Mouse (Mus musculus): ENCODE data around the gene 2010111I01Rik. TPM values are rescaled to one million over a fixed set of nuclear protein-coding genes. Genes with fewer than 3 reads are reported as not detected.
"Not testable (repeated sequence)": the region's sequence is repeated elsewhere in the genome, so short reads cannot be mapped to it uniquely, and the experiment has no call there.

2010111I01Rik gene
- 46.2 and 52.6 TPM in 2 replicates for polyA plus RNA-seq (2016; fragmentation: Nextera tagmentation; extraction: Ambion mirVana)

DNA sequence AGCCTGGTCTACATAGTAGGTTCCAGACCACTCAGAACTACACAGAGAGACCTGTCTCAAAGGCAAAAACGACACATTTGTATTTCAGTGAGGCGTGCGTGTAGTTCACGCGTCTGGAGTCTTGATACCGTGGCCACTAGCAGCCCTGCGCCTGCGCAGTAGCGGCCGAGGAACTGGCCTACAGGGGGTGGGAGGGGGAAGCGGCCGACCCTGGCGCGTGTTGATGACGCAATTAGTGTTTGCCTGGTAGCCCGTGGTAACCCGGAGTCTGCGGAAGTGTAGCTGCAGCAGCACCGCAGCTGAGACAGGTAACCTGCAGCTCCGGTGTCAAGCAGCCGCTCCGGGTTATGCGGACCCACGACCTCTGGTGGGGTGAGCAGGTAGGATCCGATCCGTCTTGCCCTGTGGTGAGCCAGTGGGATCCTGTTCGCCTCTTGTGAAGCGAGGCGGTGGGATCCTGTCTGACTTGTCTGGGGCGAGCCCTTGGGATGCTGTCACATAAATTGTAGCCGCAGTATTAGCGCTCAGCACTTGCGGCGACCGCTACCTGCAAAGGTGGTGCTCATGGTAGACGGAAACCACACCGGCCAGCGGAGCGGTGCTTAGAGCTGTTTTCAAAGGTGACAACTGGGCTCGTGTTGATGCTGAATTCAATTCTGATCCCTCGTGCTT is at the start of gene 2010111I01Rik:
Gene 2010111I01Rik (plus strand): TSS at position 254 of the 672 bp plus-strand sequence.
- Histone ChIP-seq H3K4me3 (peak within 1 kb of the TSS; percentile 96), H3K9me3 (no peaks in the 10 kb centered on the region), H3K4me1 (peaks cover 9% of the 10 kb centered on the region; the same call in 1 of the 2 replicates), H3K27ac (peak within 1 kb of the TSS; percentile 88), H3K36me3 (no peaks in the 10 kb centered on the region), H3K27me3 (ENCODE audit: insufficient read depth, poor library complexity, severe bottlenecking) (no peaks in the 10 kb centered on the region)
- peak; percentile 98 for DNase-seq (ENCODE audit: low spot score)
- under 1% methylated on average over 41 of the region's 41 CpGs for WGBS

DNA sequence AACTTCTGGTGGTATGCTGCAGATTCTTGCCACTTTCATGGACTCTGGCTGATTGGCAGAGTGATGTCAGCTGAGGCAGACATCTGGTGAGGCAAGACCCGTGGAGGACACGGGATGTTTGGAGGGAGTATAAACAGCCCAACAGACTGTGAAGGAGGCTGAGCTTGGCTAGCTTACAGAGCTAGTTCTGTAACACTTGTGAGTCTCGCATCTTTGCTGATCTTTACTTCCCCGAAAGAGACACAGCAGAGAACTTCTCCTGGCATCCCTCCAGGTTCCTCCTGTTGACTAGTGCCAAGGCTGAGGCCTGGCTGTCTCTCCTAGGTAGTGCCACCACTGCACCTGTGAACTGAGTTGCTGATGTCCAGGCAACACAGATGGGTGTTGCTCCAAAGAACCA is 48.0 kb upstream of the 2010111I01Rik start:
- Histone ChIP-seq H3K9me3 (no peaks in the 10 kb centered on the region), H3K27me3 (ENCODE audit: insufficient read depth, poor library complexity, severe bottlenecking) (no peaks in the 10 kb centered on the region), H3K4me3 (no peak overlapping the region), H3K36me3 (no peaks in the 10 kb centered on the region), H3K4me1 (no peaks in the 10 kb centered on the region), H3K27ac (no peak overlapping the region)
- 73% methylated on average over 4 of the region's 4 CpGs for WGBS
- no peak for DNase-seq (ENCODE audit: low spot score)

DNA sequence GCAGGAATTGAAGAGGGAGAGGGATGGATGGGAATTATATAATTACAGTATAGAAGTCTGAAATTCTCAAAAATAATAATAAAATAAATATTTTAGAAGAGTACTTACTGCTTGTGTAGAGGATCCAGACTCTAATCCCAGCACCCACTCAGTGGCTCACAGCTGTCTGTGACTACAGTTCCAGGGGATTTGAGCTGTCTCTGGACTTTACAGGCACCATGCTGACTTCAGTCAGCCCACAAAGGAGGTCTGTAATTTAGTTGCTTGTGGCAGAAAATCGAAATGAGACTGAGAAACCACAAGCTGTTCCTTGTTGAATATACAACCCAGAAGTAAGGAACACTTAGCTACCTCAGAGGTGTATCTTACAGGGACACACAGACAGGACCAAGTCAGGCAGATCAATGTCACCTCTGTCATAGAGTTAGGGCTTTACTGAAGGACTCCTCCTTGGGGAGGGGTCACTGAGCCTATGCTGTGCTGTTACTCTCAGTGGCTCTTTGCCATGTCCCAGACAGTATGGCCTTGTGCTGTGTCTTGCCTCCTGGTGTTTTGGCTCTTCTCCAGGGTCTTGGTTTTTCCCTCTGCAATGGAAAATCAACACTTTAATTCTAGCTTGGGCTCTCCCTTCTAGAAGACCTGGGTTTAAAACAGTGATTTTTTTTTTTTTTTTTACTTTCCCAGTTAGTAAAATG is 47.1 kb upstream of the 2010111I01Rik start:
- Histone ChIP-seq H3K27me3 (ENCODE audit: insufficient read depth, poor library complexity, severe bottlenecking) (no peaks in the 10 kb centered on the region), H3K4me1 (no peaks in the 10 kb centered on the region), H3K4me3 (no peak overlapping the region), H3K9me3 (no peaks in the 10 kb centered on the region), H3K27ac (no peak overlapping the region), H3K36me3 (no peaks in the 10 kb centered on the region)
- 57% methylated on average over 1 of the region's 1 CpGs for WGBS
- no peak for DNase-seq (ENCODE audit: low spot score)

DNA sequence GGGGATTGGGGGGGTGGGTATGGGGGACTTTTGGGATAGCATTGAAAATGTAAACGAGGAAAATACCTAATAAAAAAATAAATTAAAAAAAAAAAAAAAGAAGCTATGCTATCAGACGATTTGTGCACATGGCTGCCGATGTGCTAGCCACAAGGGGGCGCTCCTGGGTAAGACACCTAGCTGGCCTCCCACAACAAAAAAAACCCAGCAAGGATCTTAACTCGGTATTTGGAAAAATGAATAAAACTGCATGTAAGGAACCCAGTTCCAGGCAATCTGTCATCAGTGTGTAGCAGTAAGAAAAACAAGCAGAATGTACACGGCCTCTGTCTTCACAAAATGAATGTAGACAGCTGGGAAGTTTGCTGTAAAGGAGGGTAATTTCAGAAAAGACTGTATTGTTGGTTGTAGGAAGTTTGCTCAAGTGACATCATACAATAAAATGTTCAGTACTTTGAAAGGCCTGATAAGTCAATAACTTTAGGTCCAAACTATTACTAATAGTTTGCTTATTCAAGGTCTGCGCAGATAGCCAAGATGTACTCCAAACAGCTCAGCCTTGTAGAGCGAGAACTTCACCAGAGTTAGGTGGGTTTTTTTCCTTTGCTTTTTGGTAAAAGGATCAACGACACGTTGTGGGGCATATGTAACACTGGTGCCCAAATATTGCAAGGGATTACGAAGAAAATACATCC is 44.9 kb upstream of the 2010111I01Rik start:
- H3K9me3 ChIP-seq, result no peaks in the 10 kb centered on the region
- no peaks in the 10 kb centered on the region for H3K4me1 ChIP-seq
- no peak overlapping the region for H3K27ac ChIP-seq
- no peaks in the 10 kb centered on the region for H3K27me3 ChIP-seq (ENCODE audit: insufficient read depth, poor library complexity, severe bottlenecking)
- WGBS, result 38% methylated on average over 11 of the region's 11 CpGs
- no peak overlapping the region for H3K4me3 ChIP-seq
- DNase-seq (ENCODE audit: low spot score), result no peak
- H3K36me3 ChIP-seq, result no peaks in the 10 kb centered on the region

DNA sequence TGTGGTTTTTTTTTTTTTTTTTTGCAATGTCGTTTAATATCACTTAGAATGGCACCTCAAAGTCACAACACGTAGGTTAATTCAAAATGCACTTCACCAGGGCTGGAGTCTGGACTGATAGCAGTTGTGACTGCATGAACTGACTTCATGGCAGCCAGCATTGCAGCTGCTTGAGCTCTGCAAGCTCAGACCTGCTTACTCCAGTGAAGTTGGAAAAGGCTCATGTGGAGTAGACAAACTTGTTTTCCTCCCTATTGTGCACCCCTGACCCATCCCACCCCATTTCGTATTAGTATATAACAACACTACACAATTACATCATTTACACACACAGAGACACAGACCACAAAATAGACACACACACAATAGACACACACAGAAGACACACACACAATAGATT is 42.0 kb upstream of the 2010111I01Rik start:
- no peak overlapping the region for H3K4me3 ChIP-seq
- H3K9me3 ChIP-seq, result no peaks in the 10 kb centered on the region
- no peaks in the 10 kb centered on the region for H3K36me3 ChIP-seq
- WGBS, result 61% methylated on average over 3 of the region's 3 CpGs
- H3K27ac ChIP-seq, result no peak overlapping the region
- H3K4me1 ChIP-seq, result no peaks in the 10 kb centered on the region
- DNase-seq (ENCODE audit: low spot score), result no peak
- H3K27me3 ChIP-seq (ENCODE audit: insufficient read depth, poor library complexity, severe bottlenecking), result no peaks in the 10 kb centered on the region

DNA sequence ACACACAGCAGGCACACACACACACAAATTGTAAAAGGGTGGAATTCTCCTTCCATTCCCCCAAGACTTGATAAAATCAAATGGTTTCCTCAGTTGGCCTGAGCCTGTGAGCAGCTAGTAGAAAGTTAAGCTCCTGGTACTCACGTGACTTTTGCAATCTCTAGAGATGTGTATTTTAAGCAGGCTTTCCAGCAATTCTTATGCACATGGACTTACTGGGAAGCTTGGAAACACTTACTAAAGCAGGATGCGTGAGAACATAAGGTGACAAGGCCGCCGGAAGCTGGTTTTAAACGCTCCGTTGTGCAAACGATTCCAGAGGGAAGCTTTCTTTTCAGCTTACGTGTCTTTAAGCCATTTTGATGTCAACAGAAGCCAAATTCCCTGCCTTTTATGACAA is 41.5 kb upstream of the 2010111I01Rik start:
- Histone ChIP-seq H3K36me3 (no peaks in the 10 kb centered on the region), H3K4me1 (no peaks in the 10 kb centered on the region), H3K4me3 (no peak overlapping the region), H3K27me3 (ENCODE audit: insufficient read depth, poor library complexity, severe bottlenecking) (no peaks in the 10 kb centered on the region), H3K9me3 (no peaks in the 10 kb centered on the region), H3K27ac (no peak overlapping the region)
- no peak for DNase-seq (ENCODE audit: low spot score)
- WGBS, result 69% methylated on average over 8 of the region's 8 CpGs

DNA sequence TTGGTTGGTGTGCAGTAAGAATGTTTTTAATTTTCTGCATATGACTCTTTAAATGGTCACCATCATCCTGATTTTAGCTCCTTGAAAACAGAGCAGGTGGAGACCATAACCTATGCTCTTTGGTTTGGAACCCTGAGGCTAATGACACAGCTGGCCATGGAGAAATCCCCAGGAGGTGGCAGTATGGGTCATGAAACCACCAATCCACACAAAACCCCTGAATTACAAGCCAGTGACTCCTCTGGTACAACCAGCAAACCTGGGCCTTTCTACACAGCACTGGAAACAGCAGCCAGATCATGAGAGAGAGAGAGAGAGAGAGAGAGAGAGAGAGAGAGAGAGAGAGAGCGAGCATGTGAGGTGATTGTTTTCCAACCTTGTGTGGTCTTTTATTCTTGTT is 38.2 kb upstream of the 2010111I01Rik start:
- no peak overlapping the region for H3K27ac ChIP-seq
- H3K4me3 ChIP-seq, result no peak overlapping the region
- no peaks in the 10 kb centered on the region for H3K4me1 ChIP-seq
- no peaks in the 10 kb centered on the region for H3K9me3 ChIP-seq
- no peaks in the 10 kb centered on the region for H3K36me3 ChIP-seq
- WGBS, result 71% methylated on average over 1 of the region's 1 CpGs
- no peaks in the 10 kb centered on the region for H3K27me3 ChIP-seq (ENCODE audit: insufficient read depth, poor library complexity, severe bottlenecking)
- DNase-seq (ENCODE audit: low spot score), result no peak

DNA sequence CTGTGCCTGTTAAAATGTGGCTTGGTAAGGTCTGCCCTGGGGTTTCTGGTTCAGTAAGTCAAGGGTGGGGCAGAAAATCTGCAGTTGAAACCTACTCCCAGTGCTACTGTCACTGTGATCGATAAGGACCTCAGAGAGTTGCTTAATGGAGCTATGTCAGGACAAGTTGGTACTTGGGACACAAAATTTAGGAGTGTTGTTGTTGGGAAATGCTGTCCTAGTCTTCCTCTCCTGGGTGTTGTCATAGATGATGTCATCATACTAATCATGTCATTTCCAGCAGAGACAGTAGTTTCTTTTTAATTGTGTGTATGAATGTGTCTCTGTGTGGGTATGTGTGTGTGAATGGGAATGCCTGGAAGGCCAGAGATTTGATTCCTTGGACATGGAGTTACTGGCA is 37.2 kb upstream of the 2010111I01Rik start:
- Histone ChIP-seq H3K9me3 (no peaks in the 10 kb centered on the region), H3K4me3 (no peak overlapping the region), H3K4me1 (no peaks in the 10 kb centered on the region), H3K27me3 (ENCODE audit: insufficient read depth, poor library complexity, severe bottlenecking) (no peaks in the 10 kb centered on the region), H3K27ac (no peak overlapping the region), H3K36me3 (no peaks in the 10 kb centered on the region)
- no peak for DNase-seq (ENCODE audit: low spot score)
- 90% methylated on average over 1 of the region's 1 CpGs for WGBS

DNA sequence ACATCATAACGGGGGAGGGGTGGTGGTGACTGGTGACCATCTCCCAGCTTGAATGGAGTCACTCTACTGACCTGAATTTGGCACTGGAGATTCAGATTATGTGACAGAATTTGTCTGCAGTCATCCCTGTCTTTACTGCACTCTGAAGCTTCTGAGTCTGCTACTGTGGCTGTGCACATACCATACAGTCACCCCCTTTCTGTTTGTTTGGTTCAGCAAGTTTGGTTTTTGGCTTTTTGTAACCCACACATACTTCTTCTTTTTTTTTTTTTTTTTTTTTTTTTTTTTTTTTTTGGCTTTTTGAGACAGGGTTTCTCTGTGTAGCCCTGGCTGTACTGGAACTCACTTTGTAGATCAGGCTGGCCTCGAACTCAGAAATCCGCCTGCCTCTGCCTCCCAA is 35.5 kb upstream of the 2010111I01Rik start:
- WGBS, result 89% methylated on average over 3 of the region's 3 CpGs
- DNase-seq (ENCODE audit: low spot score); H3K27ac ChIP-seq; H3K36me3 ChIP-seq; H3K4me3 ChIP-seq; H3K4me1 ChIP-seq; H3K27me3 ChIP-seq (ENCODE audit: insufficient read depth, poor library complexity, severe bottlenecking); H3K9me3 ChIP-seq: not testable (repeated sequence)

DNA sequence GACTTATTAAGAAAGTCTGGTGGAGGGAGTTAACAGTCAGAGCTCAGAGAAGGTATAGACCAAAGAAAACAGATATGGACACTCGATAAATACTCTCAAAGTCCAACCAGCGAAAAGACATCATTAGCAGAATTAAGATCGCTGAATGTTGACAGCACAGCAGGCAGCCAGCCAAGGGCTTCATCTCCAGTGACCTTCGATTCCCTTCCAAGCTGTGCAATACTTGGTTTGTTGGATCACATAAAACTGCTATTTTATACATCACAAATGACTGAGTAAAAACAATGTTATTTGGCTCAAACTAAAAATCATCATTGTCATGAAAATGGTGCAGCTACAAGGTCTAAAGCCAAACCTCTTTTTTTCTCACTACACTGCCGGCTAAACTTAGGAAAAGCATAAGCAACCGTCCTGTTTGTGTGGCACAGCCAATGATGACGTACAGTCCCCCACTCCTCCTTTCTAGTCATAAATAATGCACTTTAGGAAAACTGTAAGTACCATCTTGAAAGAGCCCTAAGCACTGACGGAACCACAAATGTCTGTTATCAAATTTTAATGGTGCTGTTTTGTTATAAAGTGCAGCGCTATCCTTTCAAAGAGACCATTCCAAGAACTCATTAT is 34.8 kb upstream of the 2010111I01Rik start:
- Histone ChIP-seq H3K4me1 (no peaks in the 10 kb centered on the region), H3K36me3 (no peaks in the 10 kb centered on the region), H3K27ac (no peak overlapping the region), H3K4me3 (no peak overlapping the region), H3K27me3 (ENCODE audit: insufficient read depth, poor library complexity, severe bottlenecking) (no peaks in the 10 kb centered on the region), H3K9me3 (no peaks in the 10 kb centered on the region)
- 87% methylated on average over 9 of the region's 9 CpGs for WGBS
- no peak for DNase-seq (ENCODE audit: low spot score)

DNA sequence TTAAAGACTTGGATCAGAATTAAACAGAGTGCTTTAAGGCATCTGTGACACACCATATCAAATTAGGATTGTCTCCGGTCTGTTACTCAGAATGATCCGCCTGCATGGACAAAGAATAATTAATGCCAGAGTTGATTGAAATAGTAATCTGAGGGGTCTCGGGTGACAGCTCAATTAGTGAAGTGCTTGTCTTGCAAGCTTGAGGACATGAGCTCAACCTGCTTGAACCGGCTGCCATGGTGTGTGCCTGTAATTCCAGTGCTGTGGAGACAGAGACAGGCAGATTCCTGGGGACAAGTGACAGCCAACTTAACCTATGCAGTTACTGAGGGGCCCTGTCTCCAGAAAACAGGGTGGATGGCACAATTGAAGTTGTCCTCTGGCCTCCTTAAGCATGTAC is 32.2 kb upstream of the 2010111I01Rik start:
- DNase-seq (ENCODE audit: low spot score), result no peak
- H3K4me1 ChIP-seq, result no peaks in the 10 kb centered on the region
- no peaks in the 10 kb centered on the region for H3K27me3 ChIP-seq (ENCODE audit: insufficient read depth, poor library complexity, severe bottlenecking)
- H3K4me3 ChIP-seq, result no peak overlapping the region
- H3K27ac ChIP-seq, result no peak overlapping the region
- no peaks in the 10 kb centered on the region for H3K36me3 ChIP-seq
- H3K9me3 ChIP-seq, result no peaks in the 10 kb centered on the region
- 79% methylated on average over 4 of the region's 4 CpGs for WGBS

DNA sequence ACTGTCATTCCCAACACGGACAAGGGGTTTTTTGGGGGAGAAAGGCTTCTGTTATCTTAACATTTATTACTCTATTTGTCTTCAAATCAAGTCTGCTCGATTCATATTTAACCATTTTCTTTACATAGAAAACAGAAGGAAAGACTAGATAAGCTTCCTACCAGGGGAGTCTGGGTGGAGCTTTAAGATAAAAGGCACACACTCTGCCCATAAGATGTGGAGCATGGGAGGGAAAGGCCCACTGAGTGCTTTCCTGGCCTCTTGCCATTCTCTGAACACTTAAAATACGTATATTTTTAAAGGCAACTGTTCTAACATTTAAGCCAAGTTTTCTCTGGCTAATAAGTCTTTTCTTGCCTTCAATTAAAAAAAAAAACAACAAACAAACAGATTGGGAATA is 25.3 kb upstream of the 2010111I01Rik start:
- WGBS, result 47% methylated on average over 3 of the region's 3 CpGs
- DNase-seq (ENCODE audit: low spot score), result no peak
- no peaks in the 10 kb centered on the region for H3K9me3 ChIP-seq
- H3K27me3 ChIP-seq (ENCODE audit: insufficient read depth, poor library complexity, severe bottlenecking), result no peaks in the 10 kb centered on the region
- H3K4me3 ChIP-seq, result no peak overlapping the region
- no peak overlapping the region for H3K27ac ChIP-seq
- H3K36me3 ChIP-seq, result no peaks in the 10 kb centered on the region
- 0 out of 2 replicates have a peak, but pooled peaks cover 5% of the 10 kb centered on the region for H3K4me1 ChIP-seq

DNA sequence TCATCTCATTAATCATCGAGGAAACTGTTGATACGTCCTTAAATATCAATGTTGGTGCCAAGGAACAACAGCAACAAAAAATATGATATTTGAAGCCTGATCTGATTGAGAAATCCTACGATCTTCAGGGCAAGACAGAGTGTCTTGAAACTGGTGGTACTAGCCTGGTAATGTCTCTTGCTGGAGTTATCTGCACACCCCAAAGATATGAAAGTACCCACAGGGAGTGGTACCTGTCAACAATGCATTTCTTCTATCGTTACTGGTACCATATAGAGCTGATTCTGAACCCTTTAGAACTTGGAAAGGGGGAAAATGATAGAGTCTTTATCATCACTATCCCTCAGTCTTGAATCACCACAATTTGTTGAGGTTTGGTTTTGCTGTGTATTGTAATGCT is 24.9 kb upstream of the 2010111I01Rik start:
- 0 out of 2 replicates have a peak overlapping the region, but pooled peaks have one; percentile 11 for H3K27ac ChIP-seq
- WGBS, result 65% methylated on average over 4 of the region's 4 CpGs
- DNase-seq (ENCODE audit: low spot score), result no peak

More for the DNA sequence above, 24.9 kb upstream of the 2010111I01Rik start:
- H3K36me3 ChIP-seq, result no peaks in the 10 kb centered on the region
- no peak overlapping the region for H3K4me3 ChIP-seq
- 0 out of 2 replicates have a peak, but pooled peaks cover 5% of the 10 kb centered on the region for H3K4me1 ChIP-seq
- H3K9me3 ChIP-seq, result no peaks in the 10 kb centered on the region
- no peaks in the 10 kb centered on the region for H3K27me3 ChIP-seq (ENCODE audit: insufficient read depth, poor library complexity, severe bottlenecking)
